Mouse (Mus musculus) embryonic facial prominence, embryonic 14.5 days (tissue): ENCODE data around the gene Ccdc36. TPM values are rescaled to one million over a fixed set of nuclear protein-coding genes. Genes with fewer than 3 reads are reported as not detected.

Source experiments
- ATAC-seq: fragments of 200-750 bp; cut with Nextera tagmentation; 2 replicates; pipeline ENCODE4 v1.8.0; 2017; ENCODE audit warnings: low read depth, moderate number of reproducible peaks, moderate TSS enrichment
- DNase-seq: peaks from one replicate; pipeline ENCODE4 v3.0.0-alpha.2; 2015; ENCODE audit warnings: low spot score
- H3K27ac ChIP-seq: fragments of 300-500 bp; sonication (generic); replicated peaks from 2 replicates; pipeline ENCODE4 v1.5.1; 2014; ENCODE audit warnings: low read depth, mild to moderate bottlenecking, low read length, moderate library complexity
- H3K27me3 ChIP-seq: fragments of 300-500 bp; sonication (generic); replicated peaks from 2 replicates; pipeline ENCODE4 v1.6.1; 2014; ENCODE audit warnings: low read length; ENCODE audit not compliant: control insufficient read depth, insufficient read depth
- H3K36me3 ChIP-seq: fragments of 300-500 bp; sonication (generic); 2 replicates; pipeline ENCODE4 v1.6.1; 2014; ENCODE audit warnings: low read length, mixed read lengths; ENCODE audit not compliant: control insufficient read depth, insufficient read depth
- H3K4me1 ChIP-seq: fragments of 300-500 bp; sonication (generic); 2 replicates; pipeline ENCODE4 v1.6.1; 2014; ENCODE audit warnings: antibody characterized with exemption, low read length; ENCODE audit not compliant: control insufficient read depth, insufficient read depth
- H3K4me2 ChIP-seq: fragments of 300-500 bp; sonication (generic); 2 replicates; pipeline ENCODE4 v1.6.1; 2014; ENCODE audit warnings: low read depth, mild to moderate bottlenecking, low read length, moderate library complexity, mixed read lengths
- H3K4me3 ChIP-seq: fragments of 300-500 bp; sonication (generic); 2 replicates; pipeline ENCODE4 v1.5.1; 2014; ENCODE audit warnings: low read depth, mild to moderate bottlenecking, low read length
- H3K9ac ChIP-seq: fragments of 300-500 bp; sonication (generic); 2 replicates; pipeline ENCODE4 v1.6.1; 2014; ENCODE audit warnings: low read depth, mild to moderate bottlenecking, low read length, moderate library complexity, mixed read lengths
- H3K9me3 ChIP-seq: fragments of 300-500 bp; sonication (generic); 2 replicates; pipeline ENCODE4 v1.6.1; 2016; ENCODE audit warnings: low read length; ENCODE audit not compliant: control insufficient read depth
- WGBS: fragments of 180-500 bp; shearing (Covaris S2); extraction: QIAGEN DNeasy Blood & Tissue Kit; methylation state at CpG from one replicate; pipeline ENCODE4 v1.1.7; 2014; 5-methylcytosine and 5-hydroxymethylcytosine counted together
- polyA plus RNA-seq: library from polyadenylated mRNA; unstranded; fragments of >200 nt; fragmentation: Nextera tagmentation; extraction: Ambion mirVana; gene quantifications from 2 replicates; pipeline ENCODE4 v1.2.1, GENCODE M21; 2014

Ccdc36 gene
- 1.1 and 1.5 TPM in 2 replicates for polyA plus RNA-seq

GRCm38 (mm10) chr9:108428384-108428783 is at the start of gene Ccdc36:
Gene Ccdc36 (minus strand): TSS chr9:108428484.
- no peak within 1 kb of the TSS for H3K4me2 ChIP-seq
- no peak for DNase-seq
- H3K27me3 ChIP-seq, result no peaks in the 10 kb centered on the region
- H3K9me3 ChIP-seq, result no peaks in the 10 kb centered on the region
- no peak within 1 kb of the TSS for H3K4me3 ChIP-seq
- H3K4me1 ChIP-seq, result no peaks in the 10 kb centered on the region
- H3K36me3 ChIP-seq, result no peaks in the 10 kb centered on the region
- no peak within 1 kb of the TSS for H3K27ac ChIP-seq
- H3K9ac ChIP-seq, result no peak within 1 kb of the TSS
- no peak for ATAC-seq

GRCm38 (mm10) chr9:108474528-108474927 is 46.2 kb upstream of the Ccdc36 start:
- Histone ChIP-seq H3K9me3 (no peaks in the 10 kb centered on the region), H3K27ac (no peak overlapping the region), H3K9ac (no peak overlapping the region), H3K4me2 (no peak overlapping the region), H3K36me3 (no peaks in the 10 kb centered on the region), H3K27me3 (no peaks in the 10 kb centered on the region), H3K4me1 (peaks cover 6% of the 10 kb centered on the region), H3K4me3 (no peak overlapping the region)
- no peak for ATAC-seq
- WGBS, result 60% methylated on average over 1 of the region's 1 CpGs
- no peak for DNase-seq

GRCm38 (mm10) chr9:108469845-108470244 is 41.6 kb upstream of the Ccdc36 start:
- no peaks in the 10 kb centered on the region for H3K27me3 ChIP-seq
- ATAC-seq (no peak), DNase-seq (no peak)
- H3K9ac ChIP-seq, result no peak overlapping the region
- no peak overlapping the region for H3K4me2 ChIP-seq
- H3K9me3 ChIP-seq, result no peaks in the 10 kb centered on the region
- H3K4me1 ChIP-seq, result no peaks in the 10 kb centered on the region
- H3K27ac ChIP-seq, result no peak overlapping the region
- no peak overlapping the region for H3K4me3 ChIP-seq
- peaks cover 26% of the 10 kb centered on the region for H3K36me3 ChIP-seq
- WGBS, result 73% methylated on average over 4 of the region's 4 CpGs

GRCm38 (mm10) chr9:108469430-108469829 is 41.1 kb upstream of the Ccdc36 start:
- H3K9me3 ChIP-seq, result no peaks in the 10 kb centered on the region
- no peak overlapping the region for H3K4me2 ChIP-seq
- H3K4me1 ChIP-seq, result no peaks in the 10 kb centered on the region
- no peak for DNase-seq
- H3K4me3 ChIP-seq, result no peak overlapping the region
- H3K36me3 ChIP-seq, result peaks cover 30% of the 10 kb centered on the region
- no peaks in the 10 kb centered on the region for H3K27me3 ChIP-seq
- H3K27ac ChIP-seq, result no peak overlapping the region
- 72% methylated on average over 5 of the region's 5 CpGs for WGBS
- ATAC-seq, result no peak
- no peak overlapping the region for H3K9ac ChIP-seq

GRCm38 (mm10) chr9:108466219-108466618 is 37.9 kb upstream of the Ccdc36 start:
- Histone ChIP-seq H3K4me3 (no peak overlapping the region), H3K27me3 (no peaks in the 10 kb centered on the region), H3K9ac (no peak overlapping the region), H3K9me3 (no peaks in the 10 kb centered on the region), H3K4me1 (peaks cover 8% of the 10 kb centered on the region), H3K4me2 (no peak overlapping the region), H3K36me3 (peaks cover 49% of the 10 kb centered on the region), H3K27ac (no peak overlapping the region)
- ATAC-seq, result no peak
- DNase-seq, result no peak
- 90% methylated on average over 2 of the region's 2 CpGs for WGBS

GRCm38 (mm10) chr9:108463713-108464112 is 35.4 kb upstream of the Ccdc36 start:
- no peaks in the 10 kb centered on the region for H3K9me3 ChIP-seq
- WGBS, result 97% methylated on average over 9 of the region's 9 CpGs
- H3K36me3 ChIP-seq, result peaks cover 49% of the 10 kb centered on the region
- H3K4me3 ChIP-seq, result no peak overlapping the region
- H3K27ac ChIP-seq, result no peak overlapping the region
- H3K9ac ChIP-seq, result no peak overlapping the region
- H3K4me1 ChIP-seq, result peaks cover 12% of the 10 kb centered on the region
- DNase-seq (no peak), ATAC-seq (no peak)
- H3K27me3 ChIP-seq, result no peaks in the 10 kb centered on the region
- H3K4me2 ChIP-seq, result no peak overlapping the region

GRCm38 (mm10) chr9:108462192-108462591 is 33.9 kb upstream of the Ccdc36 start:
- Histone ChIP-seq H3K9ac (no peak overlapping the region), H3K4me1 (peaks cover 12% of the 10 kb centered on the region), H3K27me3 (no peaks in the 10 kb centered on the region), H3K4me3 (no peak overlapping the region), H3K36me3 (peaks cover 44% of the 10 kb centered on the region), H3K27ac (no peak overlapping the region), H3K4me2 (no peak overlapping the region), H3K9me3 (no peaks in the 10 kb centered on the region)
- ATAC-seq, result no peak
- WGBS, result 84% methylated on average over 10 of the region's 10 CpGs
- DNase-seq, result no peak

- no peak for DNase-seq
- H3K9ac ChIP-seq, result peak overlapping the region; percentile 88
- no peak overlapping the region for H3K27ac ChIP-seq
- no peak for ATAC-seq
- peaks cover 12% of the 10 kb centered on the region for H3K4me1 ChIP-seq
- peak overlapping the region; percentile 80 for H3K4me3 ChIP-seq
- H3K36me3 ChIP-seq, result peaks cover 39% of the 10 kb centered on the region
- 83% methylated on average over 5 of the region's 5 CpGs for WGBS
- H3K27me3 ChIP-seq, result no peaks in the 10 kb centered on the region
- no peaks in the 10 kb centered on the region for H3K9me3 ChIP-seq
- H3K4me2 ChIP-seq, result peak overlapping the region; percentile 84
Observed at GRCm38 (mm10) chr9:108461675-108462074, 33.4 kb upstream of the Ccdc36 start.

- Histone ChIP-seq H3K4me3 (peak within 1 kb of the TSS; percentile 80), H3K27me3 (no peaks in the 10 kb centered on the region), H3K4me2 (peak within 1 kb of the TSS; percentile 84), H3K4me1 (peaks cover 12% of the 10 kb centered on the region), H3K9ac (peak within 1 kb of the TSS; percentile 88), H3K27ac (peak within 1 kb of the TSS; percentile 82), H3K36me3 (peaks cover 37% of the 10 kb centered on the region), H3K9me3 (no peaks in the 10 kb centered on the region)
- ATAC-seq, result peak; percentile 56
- 14% methylated on average over 11 of the region's 11 CpGs for WGBS
- DNase-seq, result peak; percentile 65
Observed at GRCm38 (mm10) chr9:108461181-108461631, 32.9 kb upstream of the Ccdc36 start, which contains the start of gene Klhdc8b. Gene Klhdc8b (minus strand): TSS chr9:108461581.
